Mouse (Mus musculus): ENCODE data around the gene Ano4. TPM values are rescaled to one million over a fixed set of nuclear protein-coding genes. Genes with fewer than 3 reads are reported as not detected.

Gene Ano4
- polyA plus RNA-seq, 2 experiments from 2014 or later = not detected

DNA sequence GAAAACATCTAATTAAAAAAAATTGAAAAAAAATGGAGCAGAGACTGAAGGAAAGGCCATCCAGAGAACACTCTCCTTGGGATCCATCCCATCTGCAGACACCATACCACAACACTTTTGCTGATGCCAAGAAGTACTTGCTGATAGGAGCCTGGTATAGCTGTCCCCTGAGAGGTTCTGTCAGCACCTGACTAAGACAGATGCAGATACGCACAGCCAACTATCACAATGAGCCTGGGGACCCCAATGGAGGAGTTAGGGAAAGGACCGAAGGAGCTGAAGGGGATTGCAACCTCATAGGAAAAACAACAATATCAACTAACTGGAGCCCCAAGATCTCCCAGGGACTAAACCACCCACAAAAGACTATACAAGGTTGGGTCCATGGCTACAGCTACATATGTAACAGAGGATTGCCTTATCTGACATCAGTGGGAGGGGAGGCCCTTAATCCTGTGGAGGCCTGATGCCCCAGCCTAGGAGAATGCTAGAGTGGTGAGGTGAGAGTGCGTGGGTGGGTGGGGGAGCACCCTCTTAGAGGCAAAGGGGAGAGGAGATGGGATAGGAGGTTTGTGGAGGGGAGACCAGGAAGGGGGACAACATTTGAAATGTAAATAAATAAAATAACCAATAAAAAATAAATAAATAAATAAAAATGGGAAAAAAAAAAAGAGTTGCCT, 71.4 kb downstream of the Ano4 start:
- ATAC-seq = no peak

DNA sequence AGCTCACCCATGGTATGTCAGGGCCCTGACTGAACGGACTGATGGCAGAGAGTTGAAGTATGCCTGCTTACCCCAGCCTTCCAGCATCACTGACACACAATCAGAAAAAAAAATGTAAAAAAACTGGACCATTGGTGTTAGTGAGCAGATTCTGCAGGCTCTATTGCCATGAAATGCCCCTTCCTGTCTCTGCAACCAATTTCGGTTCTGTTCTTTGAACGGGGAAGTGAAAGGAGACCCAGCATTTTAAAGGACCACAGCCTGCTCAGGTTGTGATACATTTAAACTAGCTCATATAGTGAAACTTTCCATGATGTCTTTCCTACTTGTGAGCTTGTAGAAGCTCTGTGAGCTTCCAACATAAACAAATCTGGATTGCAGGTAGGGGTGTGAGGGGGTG, 77.2 kb downstream of the Ano4 start:
- no peak for ATAC-seq

DNA sequence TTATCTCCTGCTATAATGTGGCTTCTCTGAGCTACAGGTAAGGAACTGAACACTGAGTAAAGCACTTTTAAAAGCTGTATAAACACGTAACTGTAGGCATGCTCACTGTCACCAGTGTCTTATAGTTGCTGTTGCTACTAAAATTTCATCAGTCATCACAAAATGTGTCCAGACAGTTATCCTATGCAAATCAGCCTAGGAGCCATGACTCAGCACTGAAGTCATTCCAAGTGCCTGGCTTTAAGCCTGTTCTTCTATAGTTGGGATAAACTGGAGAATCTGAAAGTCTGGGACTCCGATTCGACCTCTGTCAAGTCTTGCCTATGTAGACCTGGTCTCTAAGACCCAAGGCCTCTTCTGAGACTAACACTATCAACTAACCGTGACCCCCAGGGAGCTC, 81.2 kb downstream of the Ano4 start:
- ATAC-seq = no peak

- ATAC-seq = no peak
Measured at GRCm38 (mm10) chr10:89257457-89258381, 86.8 kb downstream of the Ano4 start.

DNA sequence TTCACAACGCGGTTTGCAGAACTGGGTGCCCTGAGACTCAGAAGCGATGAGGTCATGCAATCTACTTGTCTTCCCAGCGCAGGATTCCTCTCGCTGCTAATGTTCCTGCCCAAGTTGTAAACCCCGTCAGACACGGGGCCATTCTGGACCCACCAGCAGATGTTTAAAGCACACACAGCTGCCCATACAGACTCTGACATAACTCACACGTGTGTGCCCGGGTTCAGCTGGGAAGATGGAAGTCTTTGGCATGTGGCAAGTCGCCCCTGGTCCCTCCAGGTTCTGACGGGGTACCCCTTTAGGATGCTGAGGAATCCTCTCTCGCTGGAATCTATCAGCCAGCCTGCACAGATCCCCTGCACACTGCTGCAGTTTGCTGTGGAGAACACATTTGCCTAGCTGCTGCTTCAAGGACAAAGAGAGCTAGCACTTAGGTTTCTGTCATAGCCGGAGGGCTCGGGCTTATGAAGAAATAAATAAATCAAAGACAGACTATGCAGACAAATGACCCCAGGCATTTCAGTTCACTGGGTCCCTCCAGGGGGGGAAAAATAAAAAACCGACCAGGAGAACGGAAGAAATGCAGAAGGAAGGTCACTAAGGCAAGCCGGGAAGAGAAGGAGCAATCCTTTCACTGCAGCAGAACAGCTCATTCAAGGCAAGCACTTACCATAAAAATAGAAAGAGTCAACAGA, 87.7 kb downstream of the Ano4 start:
- no peak for ATAC-seq

DNA sequence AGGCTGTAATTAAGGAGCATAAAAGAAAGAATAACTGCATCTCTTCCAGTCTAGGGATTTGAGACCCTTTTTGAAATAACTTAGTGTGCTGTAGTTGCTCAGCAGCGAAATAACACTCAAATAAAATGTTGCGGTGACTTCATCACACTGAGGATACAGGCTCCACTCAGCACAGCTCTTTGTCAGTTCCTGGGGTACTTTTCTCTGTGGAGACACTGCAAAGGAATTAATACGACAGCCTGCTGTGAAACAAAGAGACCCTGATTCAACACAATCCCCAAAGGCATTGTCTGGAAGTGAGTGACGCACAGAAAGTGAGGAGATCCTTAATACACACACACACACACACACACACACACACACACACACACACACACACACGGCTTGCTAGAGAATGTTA, 89.8 kb downstream of the Ano4 start:
- no peak for ATAC-seq

- no peak for ATAC-seq
Measured at GRCm38 (mm10) chr10:89253799-89254198, 90.8 kb downstream of the Ano4 start.

DNA sequence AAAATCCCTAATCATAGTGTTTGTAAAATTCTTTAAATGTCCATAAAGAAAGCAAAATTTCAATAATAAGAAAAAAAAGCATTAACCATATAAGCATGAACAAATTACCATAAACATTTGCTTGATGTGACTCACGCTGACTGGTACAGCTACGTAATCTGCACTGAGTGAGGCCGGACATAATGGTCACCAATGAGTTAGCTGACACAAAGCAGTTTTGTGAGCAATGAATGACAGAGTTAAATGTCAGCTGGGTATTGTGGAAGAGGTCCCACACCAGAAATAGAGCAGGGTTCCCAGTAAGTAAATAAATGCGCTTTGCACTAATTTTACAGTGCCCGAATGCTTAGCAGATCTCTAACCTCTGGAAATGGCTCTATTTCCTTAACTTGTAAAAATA, 91.9 kb downstream of the Ano4 start:
- ATAC-seq = no peak

DNA sequence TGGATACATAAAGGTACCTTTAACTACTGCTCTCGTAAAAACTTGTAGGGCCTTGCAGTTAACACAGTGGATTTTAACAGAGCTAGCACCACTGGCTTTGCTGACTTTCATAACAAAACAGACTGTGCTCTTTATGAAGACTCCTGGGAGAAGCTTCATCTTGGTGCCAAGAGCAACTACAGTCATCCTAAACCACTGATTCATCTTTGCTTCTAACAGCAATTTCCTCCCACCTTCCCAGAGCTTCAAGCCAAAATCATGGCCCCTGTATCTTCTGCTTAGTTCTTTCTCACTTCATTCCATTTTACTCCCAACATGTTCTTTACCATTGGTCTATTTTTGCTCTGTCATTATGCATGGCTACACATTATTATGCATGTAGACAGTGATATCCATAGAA, 100.8 kb downstream of the Ano4 start:
- ATAC-seq = no peak

DNA sequence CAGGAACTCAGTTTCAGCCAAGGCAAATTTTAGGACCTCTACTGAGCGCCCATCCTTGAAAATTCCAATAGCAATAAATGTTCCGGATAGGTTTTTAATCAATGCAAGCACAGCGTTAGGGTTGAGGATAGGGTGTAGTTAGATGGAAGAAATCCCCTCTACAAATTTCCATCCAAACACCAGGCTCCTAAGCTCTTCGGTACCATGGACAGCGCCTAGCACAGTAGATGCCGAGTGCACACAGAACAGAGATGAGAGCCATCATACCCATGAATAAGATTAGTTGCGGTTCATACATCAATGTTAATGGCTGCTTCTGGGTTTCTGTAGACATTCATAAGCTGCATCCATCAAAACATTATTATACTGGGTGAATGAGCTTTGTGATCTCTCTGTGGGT, 120.0 kb downstream of the Ano4 start:
- ATAC-seq = no peak

DNA sequence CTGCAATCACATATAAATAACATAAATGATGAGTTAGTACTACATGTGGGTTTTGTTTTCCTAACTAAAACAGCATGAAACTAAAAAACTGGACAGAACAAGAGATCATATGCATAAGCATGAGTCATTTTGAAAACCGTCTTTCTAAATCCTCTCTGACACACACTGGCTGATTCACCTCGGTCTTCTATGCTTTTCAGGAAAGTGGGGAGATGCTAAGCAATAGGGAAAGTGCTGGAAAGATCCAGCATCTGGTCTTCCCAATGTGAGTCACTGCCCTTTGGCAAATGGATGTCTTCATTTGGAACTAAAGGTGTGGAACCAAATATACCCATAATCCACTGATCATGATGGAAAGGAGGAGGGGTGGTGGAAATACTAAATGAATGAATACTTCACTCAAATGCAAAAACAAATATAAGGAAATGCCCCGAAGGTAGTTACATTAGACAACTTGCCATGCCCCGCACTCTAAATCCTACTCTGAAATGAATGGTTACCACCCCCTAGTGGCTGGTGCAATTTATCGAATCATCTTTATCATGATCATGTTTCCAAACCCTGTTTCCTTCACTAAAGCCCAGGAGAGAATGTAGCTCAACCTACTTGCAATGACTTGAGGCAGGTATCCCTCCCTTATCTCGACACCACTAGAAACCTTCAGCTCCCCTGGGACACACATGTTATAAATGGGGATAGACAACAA, 122.1 kb downstream of the Ano4 start:
- ATAC-seq = no peak

DNA sequence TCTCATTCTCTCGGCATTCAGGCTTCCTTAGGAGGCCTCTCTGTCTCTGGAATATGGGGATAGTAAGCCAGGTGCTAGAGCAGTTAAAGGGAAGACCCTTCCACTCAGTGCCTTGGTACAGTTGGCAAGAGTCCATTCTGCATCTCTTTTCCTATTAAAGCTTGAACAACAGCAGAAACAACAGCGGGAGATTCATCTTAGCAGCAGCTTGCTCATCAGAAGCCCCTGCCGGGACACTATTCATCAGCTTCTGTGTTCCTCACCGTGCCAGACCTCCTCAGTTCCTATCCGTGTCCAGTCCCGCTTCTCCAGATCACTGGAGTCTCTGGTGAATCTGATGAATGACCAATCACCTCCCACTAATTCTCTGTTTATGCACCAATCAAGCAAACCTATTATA, 128.5 kb downstream of the Ano4 start:
- ATAC-seq = no peak

GRCm38 (mm10) chr10:89205858-89206257, 138.7 kb downstream of the Ano4 start:
- no peak for ATAC-seq

- ATAC-seq = no peak
Measured at GRCm38 (mm10) chr10:89196444-89196843, 148.1 kb downstream of the Ano4 start.

DNA sequence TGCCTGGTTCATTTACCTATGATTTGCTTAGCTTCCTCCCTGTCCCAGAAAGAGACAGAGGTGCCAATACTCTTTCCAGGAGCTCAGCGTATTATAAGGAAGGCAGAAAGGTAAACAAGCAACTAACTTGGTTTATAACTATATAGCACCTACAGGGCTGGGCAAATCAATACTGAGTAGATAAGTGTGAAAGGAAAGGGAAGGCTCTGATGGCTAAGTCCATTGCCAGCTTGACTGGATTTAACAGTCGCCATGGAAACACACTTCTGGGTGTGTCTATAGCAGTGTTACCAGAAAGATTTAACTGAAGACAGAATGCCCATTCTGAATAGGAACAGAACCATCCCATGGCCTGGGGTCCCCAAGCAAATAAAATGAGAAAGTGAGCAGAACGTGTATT, 149.5 kb downstream of the Ano4 start:
- ATAC-seq = no peak

DNA sequence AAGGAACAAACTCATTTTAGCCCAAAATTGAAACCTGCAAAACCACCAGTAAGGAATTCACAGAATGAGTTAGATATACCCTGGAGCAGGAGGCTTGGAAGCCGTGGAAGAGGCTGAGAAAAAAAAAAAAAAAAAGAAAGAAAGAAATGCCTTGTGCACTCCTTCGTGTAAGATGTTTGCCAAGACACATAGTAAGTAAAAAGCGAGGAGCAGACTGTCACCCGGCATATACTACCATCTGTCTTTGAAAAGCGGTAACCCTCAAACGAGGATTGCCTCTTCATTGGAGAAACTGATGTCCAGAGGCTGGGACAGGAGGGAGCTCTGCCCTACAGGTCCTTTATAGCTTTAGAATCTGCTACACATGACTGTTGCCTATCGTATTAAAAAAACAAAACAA, 150.1 kb downstream of the Ano4 start:
- ATAC-seq = no peak

DNA sequence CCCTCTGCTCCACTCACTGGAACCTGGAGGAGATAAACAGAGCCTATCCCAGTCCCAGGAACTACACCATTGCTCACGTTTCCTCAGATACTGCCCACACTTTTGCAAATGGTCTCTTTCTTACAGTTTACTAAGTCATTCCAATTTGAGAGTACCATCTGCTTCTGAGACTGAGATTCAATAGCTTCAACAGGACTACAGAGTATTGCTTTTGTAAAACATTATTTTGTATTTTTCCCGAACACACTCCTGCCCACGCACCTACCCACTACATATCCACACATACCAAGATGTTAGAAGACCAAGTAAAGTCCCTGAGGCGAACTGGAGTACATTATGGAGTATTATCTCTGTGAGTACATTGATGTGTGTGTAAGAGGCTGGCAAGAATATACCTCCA, 166.6 kb downstream of the Ano4 start:
- no peak for ATAC-seq

DNA sequence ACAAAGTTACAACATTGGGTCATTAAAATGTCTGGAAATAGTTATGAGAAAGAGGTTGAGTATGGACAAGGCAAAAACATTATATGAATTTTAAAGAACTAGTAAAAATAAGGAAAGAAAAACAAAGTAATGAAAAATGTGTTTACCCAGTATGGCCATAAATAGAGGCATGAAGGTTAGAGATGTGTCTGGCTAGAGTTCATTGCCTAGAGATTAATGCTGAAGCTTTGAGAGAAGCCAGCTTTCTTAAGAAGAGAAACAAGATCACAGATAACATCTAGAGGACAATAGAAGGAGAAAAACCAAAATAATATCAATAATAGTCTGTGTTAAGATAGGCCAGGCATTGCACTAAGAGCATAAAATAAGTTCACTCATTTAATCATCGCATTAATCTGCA, 180.0 kb downstream of the Ano4 start:
- ATAC-seq = no peak

DNA sequence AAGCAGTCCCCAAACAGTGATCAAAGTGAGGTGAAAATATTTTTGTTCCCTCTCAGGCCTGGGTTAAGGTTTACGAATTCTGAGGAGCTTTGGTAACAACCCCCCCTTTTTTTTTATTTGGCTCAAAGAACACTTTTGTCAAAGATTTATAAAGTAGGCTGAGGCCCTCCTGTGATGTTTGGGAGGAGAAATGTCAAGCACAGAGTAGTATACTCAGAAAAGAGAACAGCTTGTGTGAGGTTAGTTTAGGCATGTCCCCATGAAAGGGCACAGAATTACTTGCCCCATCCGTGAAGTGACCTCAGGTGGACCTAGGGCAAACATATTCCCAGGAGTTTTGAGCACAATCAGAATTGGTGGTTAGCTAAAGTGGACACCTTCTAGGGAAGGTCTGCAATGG, 189.1 kb downstream of the Ano4 start:
- no peak for ATAC-seq

- ATAC-seq = no peak
Measured at GRCm38 (mm10) chr10:89154797-89155465, 189.6 kb downstream of the Ano4 start.

GRCm38 (mm10) chr10:89149166-89149565, 195.4 kb downstream of the Ano4 start:
- ATAC-seq = no peak

- no peak for ATAC-seq
Measured at GRCm38 (mm10) chr10:89121391-89121790, 223.2 kb downstream of the Ano4 start.
